8 mouse cellular contexts compared by ENCODE assay signal in the genomic region with DNA sequence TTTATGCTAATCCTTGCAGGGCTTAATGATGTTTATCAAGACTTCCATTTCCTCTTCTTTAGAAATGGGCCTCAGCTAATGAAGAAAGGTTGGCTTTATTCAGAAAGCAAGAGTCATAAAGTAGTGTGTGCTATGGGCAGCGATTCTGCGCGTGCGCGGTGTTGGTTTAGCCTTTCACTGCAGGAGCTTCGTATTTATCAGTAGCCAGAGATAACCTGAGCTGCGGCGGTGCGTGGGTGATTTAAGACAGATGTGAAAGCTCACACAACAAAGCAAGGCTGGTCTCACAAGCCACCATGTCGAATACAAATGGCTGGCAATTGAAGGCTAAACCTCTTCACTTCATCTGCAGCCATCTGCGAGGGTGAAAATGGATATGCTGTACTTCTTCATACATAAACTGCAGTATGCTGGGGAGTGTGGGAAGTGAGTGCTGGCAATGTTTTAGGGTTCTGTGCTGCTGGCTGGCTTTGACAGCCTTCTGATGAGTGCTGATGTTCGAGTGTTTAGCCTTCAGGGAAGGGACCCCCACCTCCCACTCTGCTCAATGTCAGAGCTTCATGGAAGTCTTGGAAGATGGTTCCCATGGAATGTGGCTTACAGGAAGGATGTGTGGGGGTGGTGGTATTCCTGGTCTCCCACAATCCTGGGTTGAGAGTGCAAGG.
DNase-seq lines count a peak whose midpoint lies in the region; ATAC-seq lines count a peak whose summit lies in the region.

No protein-coding gene starts in this region.

- peak; percentile 38 for DNase-seq in layer of hippocampus, adult 9-11 months
- no peak for DNase-seq in layer of hippocampus, postnatal 10 days (ENCODE audit: low spot score in 2 of 2)
- peak; percentile 25 for DNase-seq in mesoderm, embryonic 11.5 days (ENCODE audit: low read depth, low spot score)
- no peak for DNase-seq in thymus, postnatal 0 days (ENCODE audit: low spot score)
- DNase-seq in spleen, postnatal 4 days (ENCODE audit: low spot score in 2 of 2), result no peak

- no peak overlapping the region for H3K4me2 ChIP-seq in forebrain, embryonic 15.5 days (replicated peaks)
- H3K4me2 ChIP-seq in forebrain, embryonic 12.5 days, result no peak overlapping the region
- no peak overlapping the region for H3K4me2 ChIP-seq in embryonic facial prominence, embryonic 15.5 days (replicated peaks)

- H3K9ac ChIP-seq in forebrain, embryonic 15.5 days (replicated peaks), result no peak overlapping the region
- no peak overlapping the region for H3K9ac ChIP-seq in forebrain, embryonic 12.5 days
- H3K9ac ChIP-seq in embryonic facial prominence, embryonic 15.5 days, result no peak overlapping the region

- H3K4me1 ChIP-seq in forebrain, embryonic 15.5 days, result peaks cover 6% of the 10 kb centered on the region
- peaks cover 10% of the 10 kb centered on the region for H3K4me1 ChIP-seq in forebrain, embryonic 12.5 days
- H3K4me1 ChIP-seq in embryonic facial prominence, embryonic 15.5 days, result peaks cover 26% of the 10 kb centered on the region; the same call in 1 of the 2 replicates

- H3K36me3 ChIP-seq in forebrain, embryonic 15.5 days, result no peaks in the 10 kb centered on the region
- H3K36me3 ChIP-seq in forebrain, embryonic 12.5 days (replicated peaks), result no peaks in the 10 kb centered on the region
- H3K36me3 ChIP-seq in embryonic facial prominence, embryonic 15.5 days, result peaks cover 7% of the 10 kb centered on the region; the same call in 1 of the 2 replicates

- 76% methylated on average over 12 of the region's 12 CpGs for WGBS in forebrain, embryonic 15.5 days
- WGBS in forebrain, embryonic 12.5 days, result 78% methylated on average over 12 of the region's 12 CpGs
- WGBS in embryonic facial prominence, embryonic 15.5 days, result 47% methylated on average over 12 of the region's 12 CpGs

- ATAC-seq in forebrain, embryonic 15.5 days (replicated peaks), result 0 out of 2 replicates have a peak, but pooled peaks have one; percentile 14
- no peak for ATAC-seq in forebrain, embryonic 12.5 days (ENCODE audit: low FRiP score)
- peak; percentile 48; the same call in 1 of the 2 replicates for ATAC-seq in embryonic facial prominence, embryonic 15.5 days (ENCODE audit: insufficient number of reproducible peaks, low FRiP score, low TSS enrichment, low read depth)

- H3K4me3 ChIP-seq in forebrain, embryonic 15.5 days, result no peak overlapping the region
- no peak overlapping the region for H3K4me3 ChIP-seq in forebrain, embryonic 12.5 days (replicated peaks)
- H3K4me3 ChIP-seq in embryonic facial prominence, embryonic 15.5 days (replicated peaks), result no peak overlapping the region

- H3K9me3 ChIP-seq in forebrain, embryonic 15.5 days, result no peaks in the 10 kb centered on the region
- no peaks in the 10 kb centered on the region for H3K9me3 ChIP-seq in forebrain, embryonic 12.5 days
- H3K9me3 ChIP-seq in embryonic facial prominence, embryonic 15.5 days (replicated peaks), result 0 out of 2 replicates have a peak, but pooled peaks cover 7% of the 10 kb centered on the region

- peak overlapping the region; percentile 26; the same call in 1 of the 2 replicates for H3K27ac ChIP-seq in forebrain, embryonic 15.5 days (replicated peaks)
- H3K27ac ChIP-seq in forebrain, embryonic 12.5 days, result no peak overlapping the region
- peak overlapping the region; percentile 36; the same call in 1 of the 2 replicates for H3K27ac ChIP-seq in embryonic facial prominence, embryonic 15.5 days (replicated peaks)

- H3K27me3 ChIP-seq in forebrain, embryonic 15.5 days, result no peaks in the 10 kb centered on the region
- no peaks in the 10 kb centered on the region for H3K27me3 ChIP-seq in forebrain, embryonic 12.5 days
- no peaks in the 10 kb centered on the region for H3K27me3 ChIP-seq in embryonic facial prominence, embryonic 15.5 days

Comparison
In these comparisons a context has a peak if more than half of its experiments do, and no peak if none do; other contexts are left out.
1. DNase-seq: peak in layer of hippocampus, adult 9-11 months (single experiment) and mesoderm, embryonic 11.5 days (single experiment); none in layer of hippocampus, postnatal 10 days (0 of 2), thymus, postnatal 0 days (single experiment) and spleen, postnatal 4 days (0 of 2).